Comparison of ENCODE assay signal across 8 mouse cellular contexts in the genomic region with DNA sequence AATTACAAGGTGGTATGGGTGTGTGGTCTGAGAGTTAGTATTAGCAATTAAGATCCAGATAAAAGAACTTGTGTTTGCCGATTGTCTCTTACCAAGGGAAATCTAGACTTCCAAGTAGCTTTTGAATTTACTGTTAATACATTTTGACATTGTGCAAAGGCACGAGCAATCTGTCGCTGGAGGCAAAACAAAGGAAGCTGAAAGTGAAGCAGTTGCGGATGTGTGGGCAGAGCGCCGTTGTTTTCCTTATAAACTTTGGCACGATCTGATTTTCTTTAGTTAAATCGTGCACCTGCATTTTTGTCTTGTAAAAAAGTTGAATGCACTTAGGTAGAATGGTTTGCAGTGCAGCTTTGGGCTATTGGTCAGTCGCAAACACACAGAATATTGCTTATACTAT. TPM values are rescaled to one million over a fixed set of nuclear protein-coding genes. Genes with fewer than 3 reads are reported as not detected.
A peak's percentile ranks its signal among the peaks of the same experiment; 100 is the strongest.
DNase-seq lines count a peak whose midpoint lies in the region; ATAC-seq and TF ChIP-seq lines count a peak whose summit lies in the region.

No protein-coding gene starts in this region.

- H3K36me3 ChIP-seq in heart, adult 2 months (ENCODE audit: control insufficient read depth, insufficient read depth, low read length): no peaks in the 10 kb centered on the region
- H3K36me3 ChIP-seq in thymus, adult 2 months (ENCODE audit: control insufficient read depth, insufficient read depth, low read length): no peaks in the 10 kb centered on the region
- H3K36me3 ChIP-seq in liver, embryonic 12.5 days: no peaks in the 10 kb centered on the region

- H3K4me1 ChIP-seq in heart, adult 2 months (ENCODE audit: control insufficient read depth, insufficient read depth, low read length): peaks cover 9% of the 10 kb centered on the region
- peaks cover 14% of the 10 kb centered on the region for H3K4me1 ChIP-seq in thymus, adult 2 months (replicated peaks; ENCODE audit: control insufficient read depth, insufficient read depth, low read length)
- H3K4me1 ChIP-seq in liver, embryonic 12.5 days: peaks cover 47% of the 10 kb centered on the region

- H3K4me2 ChIP-seq in liver, embryonic 12.5 days: peak overlapping the region; percentile 75

- peak overlapping the region; percentile 98 for H3K27ac ChIP-seq in heart, adult 2 months
- peak overlapping the region; percentile 89 for H3K27ac ChIP-seq in thymus, adult 2 months (ENCODE audit: control insufficient read depth, insufficient read depth, low read length)
- H3K27ac ChIP-seq in liver, embryonic 12.5 days: peak overlapping the region; percentile 88

- H3K79me2 ChIP-seq in heart, adult 2 months (replicated peaks; ENCODE audit: control insufficient read depth, insufficient read depth, low read length): no peaks in the 10 kb centered on the region

- ATAC-seq in liver, embryonic 12.5 days: no peak

- TF ChIP-seq POLR2A in heart, adult 2 months (IDR thresholded peaks at IDR 0.05; ENCODE audit: insufficient read depth, low read depth, low read length): no peak
- TF ChIP-seq POLR2A in thymus, adult 2 months (IDR thresholded peaks at IDR 0.05; ENCODE audit: control insufficient read depth, extremely low read depth, insufficient read depth, low read length, poor library complexity): no peak

- peaks cover under 1% of the 10 kb centered on the region; the same call in 1 of the 2 replicates for H3K9me3 ChIP-seq in liver, embryonic 12.5 days (replicated peaks)

- H3K9ac ChIP-seq in heart, adult 2 months (ENCODE audit: low read depth, low read length): peak overlapping the region; percentile 65
- peak overlapping the region; percentile 85 for H3K9ac ChIP-seq in liver, embryonic 12.5 days

- peak overlapping the region; percentile 57 for H3K4me3 ChIP-seq in heart, adult 2 months
- peak overlapping the region; percentile 58 for H3K4me3 ChIP-seq in thymus, adult 2 months (ENCODE audit: control insufficient read depth, insufficient read depth, low read length)
- peak overlapping the region; percentile 79 for H3K4me3 ChIP-seq in liver, embryonic 12.5 days

- H3K27me3 ChIP-seq in heart, adult 2 months (ENCODE audit: control insufficient read depth, insufficient read depth, low read length): no peaks in the 10 kb centered on the region
- no peaks in the 10 kb centered on the region for H3K27me3 ChIP-seq in thymus, adult 2 months (ENCODE audit: control insufficient read depth, insufficient read depth, low read length)
- peaks cover 9% of the 10 kb centered on the region; the same call in 1 of the 2 replicates for H3K27me3 ChIP-seq in liver, embryonic 12.5 days (replicated peaks)

- 17% methylated on average over 9 of the region's 9 CpGs for WGBS in heart, adult 2 months
- WGBS in thymus, adult 2 months: 6% methylated on average over 9 of the region's 9 CpGs
- 46% methylated on average over 9 of the region's 9 CpGs for WGBS in liver, embryonic 12.5 days (ENCODE audit: insufficient replicate concordance)

- no peak for TF ChIP-seq CTCF in heart, adult 2 months (IDR thresholded peaks at IDR 0.05)
- no peak for TF ChIP-seq CTCF in thymus, adult 2 months (IDR thresholded peaks at IDR 0.05; ENCODE audit: borderline replicate concordance, control insufficient read depth, extremely low read depth, insufficient read depth, low read length, poor library complexity)

- intact Hi-C loops in heart, adult 2 months (cut with DNase I): no loop called here
- intact Hi-C loops in heart, postnatal 10 days (cut with DNase I): no loop called here

- no peak for TF ChIP-seq EP300 in heart, adult 2 months (IDR thresholded peaks at IDR 0.05; ENCODE audit: insufficient read depth, low read depth, low read length)

- no peak for DNase-seq in heart, adult 2 months
- no peak for DNase-seq in heart, postnatal 10 days
- peak; percentile 30 for DNase-seq in thymus, adult 2 months
- no peak for DNase-seq in thymus, postnatal 4 days
- no peak for DNase-seq in gastrocnemius, postnatal 25 days
- DNase-seq in cerebellum, adult 18-20 months: no peak
- no peak for DNase-seq in right cerebral cortex, adult 18-20 months

RNA-seq across cellular contexts. Expression of a gene that starts 40.6 kb away (rescaled TPM):
- 1 to 10 TPM; 4.4 to 5.8 TPM for total RNA-seq in heart, adult 2 months (2021)
- polyA plus RNA-seq in heart, adult 2 months (2012; rRNA removed): 9.8 and 12.0 TPM in 2 replicates
- 10 to 100 TPM; 15.6 to 18.5 TPM for total RNA-seq in heart, postnatal 10 days (2021)
- 1.4 and 3.1 TPM in 2 replicates for polyA plus RNA-seq in thymus, adult 2 months (2012; rRNA removed)
- polyA plus RNA-seq in liver, embryonic 12.5 days (2016; fragmentation: Nextera tagmentation; extraction: Ambion mirVana): 1.5 and 1.7 TPM in 2 replicates
- total RNA-seq in gastrocnemius, postnatal 25 days (2021): 1 to 10 TPM; 2.3 to 2.5 TPM
